Mouse (Mus musculus) forebrain, embryonic 11.5 days (tissue): ENCODE measurements at regions not wholly inside any gene's neighbourhood (a gene's known extent, or its start where the extent isn't known, plus 50 kb on each side); places are given as distances from the start of the nearest gene placed in this dataset.

Experiments used
- ATAC-seq: fragments of 200-750 bp; cut with Nextera tagmentation; replicated peaks from 2 replicates; pipeline ENCODE4 v1.8.0; 2017; ENCODE audit warnings: moderate TSS enrichment; ENCODE audit not compliant: low FRiP score
- DNase-seq: peaks from one replicate; pipeline ENCODE4 v3.0.0-alpha.2; 2017; ENCODE audit warnings: low spot score
- H3K27ac ChIP-seq: fragments of 300-500 bp; sonication (generic); 2 replicates; pipeline ENCODE4 v1.5.1; 2014; ENCODE audit warnings: low read depth, low read length
- H3K27me3 ChIP-seq: fragments of 300-500 bp; sonication (generic); 2 replicates; pipeline ENCODE4 v1.6.1; 2014; ENCODE audit warnings: mild to moderate bottlenecking, low read length, mixed read lengths; ENCODE audit not compliant: control insufficient read depth, insufficient read depth
- H3K36me3 ChIP-seq: fragments of 300-500 bp; sonication (generic); 2 replicates; pipeline ENCODE4 v1.6.1; 2014; ENCODE audit warnings: mild to moderate bottlenecking, low read length, moderate library complexity, mixed read lengths; ENCODE audit not compliant: control insufficient read depth, insufficient read depth
- H3K4me1 ChIP-seq: fragments of 300-500 bp; sonication (generic); replicated peaks from 2 replicates; pipeline ENCODE4 v1.6.1; 2014; ENCODE audit warnings: low read length, mixed read lengths; ENCODE audit not compliant: control insufficient read depth, insufficient read depth
- H3K4me2 ChIP-seq: fragments of 300-500 bp; sonication (generic); 2 replicates; pipeline ENCODE4 v1.6.1; 2014; ENCODE audit warnings: low read depth, mild to moderate bottlenecking, low read length, moderate library complexity, mixed read lengths; ENCODE audit not compliant: severe bottlenecking
- H3K4me3 ChIP-seq: fragments of 300-500 bp; sonication (generic); 2 replicates; pipeline ENCODE4 v1.5.1; 2014; ENCODE audit warnings: low read depth, low read length
- H3K9ac ChIP-seq: fragments of 300-500 bp; sonication (generic); 2 replicates; pipeline ENCODE4 v1.6.1; 2014; ENCODE audit warnings: low read length
- H3K9me3 ChIP-seq: fragments of 300-500 bp; sonication (generic); 2 replicates; pipeline ENCODE4 v1.6.1; 2016; ENCODE audit warnings: low read length, mixed read lengths; ENCODE audit not compliant: control insufficient read depth
- WGBS: fragments of 180-500 bp; shearing (Covaris S2); extraction: QIAGEN DNeasy Blood & Tissue Kit; methylation state at CpG from one replicate; pipeline ENCODE4 v1.1.7; 2014; 5-methylcytosine and 5-hydroxymethylcytosine counted together

- no peak overlapping the region for H3K4me3 ChIP-seq
- H3K27ac ChIP-seq: no peak overlapping the region
- peaks cover 6% of the 10 kb centered on the region; the same call in 1 of the 2 replicates for H3K9me3 ChIP-seq
- no peaks in the 10 kb centered on the region for H3K27me3 ChIP-seq
- H3K36me3 ChIP-seq: no peaks in the 10 kb centered on the region
- WGBS: 85% methylated on average over 3 of the region's 3 CpGs
- no peak for DNase-seq
- ATAC-seq: no peak
- no peak overlapping the region for H3K4me2 ChIP-seq
- no peaks in the 10 kb centered on the region for H3K4me1 ChIP-seq
- H3K9ac ChIP-seq: no peak overlapping the region
Observed at GRCm38 (mm10) chr13:44156546-44156945, 372.0 kb downstream of the Cd83 start.

GRCm38 (mm10) chr13:44157236-44157635 is 372.7 kb downstream of the Cd83 start:
- WGBS: 77% methylated on average over 4 of the region's 4 CpGs
- Histone ChIP-seq H3K4me1 (no peaks in the 10 kb centered on the region), H3K36me3 (no peaks in the 10 kb centered on the region), H3K4me2 (no peak overlapping the region), H3K9me3 (peaks cover 6% of the 10 kb centered on the region; the same call in 1 of the 2 replicates), H3K27ac (no peak overlapping the region), H3K9ac (no peak overlapping the region), H3K27me3 (no peaks in the 10 kb centered on the region), H3K4me3 (no peak overlapping the region)
- DNase-seq (no peak), ATAC-seq (no peak)

DNA sequence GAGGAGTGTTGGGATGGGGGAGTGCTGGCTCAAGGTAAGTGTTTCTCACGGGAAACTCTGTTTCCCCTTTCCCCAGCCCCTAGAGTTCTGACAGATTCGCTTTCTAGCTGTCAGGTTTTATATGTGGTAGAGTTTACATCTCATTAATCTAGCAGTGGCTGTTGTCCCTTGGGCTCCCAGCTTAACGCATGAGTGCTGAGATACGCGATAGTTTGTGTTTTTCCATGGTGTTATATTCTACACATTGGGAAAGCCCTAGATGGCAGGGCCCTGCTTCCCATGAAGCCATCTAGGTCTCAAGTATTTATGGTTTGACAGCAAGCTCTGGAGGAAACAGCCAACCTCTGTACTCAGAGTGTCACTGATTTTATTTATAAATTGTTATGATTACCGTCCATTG is 373.8 kb downstream of the Cd83 start:
- no peaks in the 10 kb centered on the region for H3K4me1 ChIP-seq
- no peak for ATAC-seq

GRCm38 (mm10) chr13:44159346-44159745 is 374.8 kb downstream of the Cd83 start:
- Histone ChIP-seq H3K9ac (no peak overlapping the region), H3K4me1 (no peaks in the 10 kb centered on the region), H3K4me3 (no peak overlapping the region), H3K27me3 (no peaks in the 10 kb centered on the region), H3K4me2 (no peak overlapping the region), H3K36me3 (no peaks in the 10 kb centered on the region), H3K27ac (no peak overlapping the region), H3K9me3 (no peaks in the 10 kb centered on the region)
- ATAC-seq (no peak), DNase-seq (no peak)
- 91% methylated on average over 2 of the region's 2 CpGs for WGBS

More for the DNA sequence above, 373.8 kb downstream of the Cd83 start:
- Histone ChIP-seq H3K4me3 (no peak overlapping the region), H3K27me3 (no peaks in the 10 kb centered on the region), H3K9me3 (peaks cover 6% of the 10 kb centered on the region; the same call in 1 of the 2 replicates), H3K9ac (no peak overlapping the region), H3K36me3 (no peaks in the 10 kb centered on the region), H3K27ac (no peak overlapping the region), H3K4me2 (no peak overlapping the region)
- 88% methylated on average over 6 of the region's 6 CpGs for WGBS
- no peak for DNase-seq

DNA sequence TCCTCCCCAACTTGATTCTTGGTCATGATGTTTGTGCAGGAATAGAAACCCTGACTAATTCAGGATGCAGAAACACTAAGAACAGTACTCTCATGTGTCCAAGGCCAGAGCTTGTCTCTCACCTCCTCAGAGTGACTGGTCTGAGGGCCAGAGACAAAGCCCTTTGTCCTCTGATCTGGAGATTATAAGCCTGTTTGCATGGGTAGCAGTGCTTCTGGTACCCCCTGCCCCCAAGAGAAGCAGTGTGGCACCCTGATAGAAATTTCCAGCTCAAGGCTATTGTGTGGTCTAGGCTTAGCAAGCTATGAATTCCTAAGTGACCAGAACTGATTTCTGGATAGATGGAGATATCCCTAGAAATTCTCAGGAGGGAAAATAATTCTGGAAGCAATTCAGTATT is 380.2 kb downstream of the Cd83 start:
- H3K9ac ChIP-seq: no peak overlapping the region
- H3K4me1 ChIP-seq: no peaks in the 10 kb centered on the region
- no peaks in the 10 kb centered on the region for H3K36me3 ChIP-seq
- no peaks in the 10 kb centered on the region for H3K9me3 ChIP-seq
- H3K4me3 ChIP-seq: no peak overlapping the region
- no peak for DNase-seq
- H3K4me2 ChIP-seq: no peak overlapping the region
- no peaks in the 10 kb centered on the region for H3K27me3 ChIP-seq
- H3K27ac ChIP-seq: no peak overlapping the region
- ATAC-seq: no peak

GRCm38 (mm10) chr13:44167186-44167585 is 382.6 kb downstream of the Cd83 start:
- DNase-seq: no peak
- Histone ChIP-seq H3K27ac (no peak overlapping the region), H3K4me2 (no peak overlapping the region), H3K4me3 (no peak overlapping the region), H3K9ac (no peak overlapping the region), H3K4me1 (no peaks in the 10 kb centered on the region), H3K27me3 (no peaks in the 10 kb centered on the region), H3K9me3 (no peaks in the 10 kb centered on the region), H3K36me3 (no peaks in the 10 kb centered on the region)
- no peak for ATAC-seq
- 72% methylated on average over 9 of the region's 9 CpGs for WGBS

GRCm38 (mm10) chr13:44168186-44168585 is 383.6 kb downstream of the Cd83 start:
- DNase-seq: no peak
- no peaks in the 10 kb centered on the region for H3K36me3 ChIP-seq
- no peak overlapping the region for H3K9ac ChIP-seq
- H3K4me3 ChIP-seq: no peak overlapping the region
- no peaks in the 10 kb centered on the region for H3K9me3 ChIP-seq
- no peaks in the 10 kb centered on the region for H3K27me3 ChIP-seq
- H3K4me1 ChIP-seq: no peaks in the 10 kb centered on the region
- no peak for ATAC-seq
- WGBS: 74% methylated on average over 5 of the region's 5 CpGs
- no peak overlapping the region for H3K4me2 ChIP-seq
- no peak overlapping the region for H3K27ac ChIP-seq

DNA sequence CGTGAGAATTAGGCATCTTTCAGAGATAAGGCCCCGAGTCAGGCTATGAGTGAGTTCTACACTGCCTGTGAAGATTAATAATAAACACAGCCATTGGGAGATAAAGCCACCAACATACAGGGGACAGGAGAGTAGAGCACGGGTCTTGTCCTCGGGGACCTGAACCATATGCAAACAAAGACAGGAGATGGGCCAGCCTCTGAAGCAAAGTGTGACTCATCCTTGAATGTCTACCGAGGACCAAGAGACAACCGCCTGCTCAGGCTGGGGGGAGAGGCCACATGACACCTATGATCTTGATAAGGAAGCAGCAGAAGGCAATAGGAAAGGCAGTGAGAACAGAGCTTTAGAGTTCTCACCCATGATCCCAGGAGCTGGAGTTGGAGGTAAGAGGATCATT is 387.1 kb downstream of the Cd83 start:
- no peak overlapping the region for H3K27ac ChIP-seq
- no peak overlapping the region for H3K9ac ChIP-seq
- no peaks in the 10 kb centered on the region for H3K4me1 ChIP-seq
- H3K9me3 ChIP-seq: no peaks in the 10 kb centered on the region
- H3K36me3 ChIP-seq: no peaks in the 10 kb centered on the region
- H3K4me2 ChIP-seq: no peak overlapping the region
- no peaks in the 10 kb centered on the region for H3K27me3 ChIP-seq
- DNase-seq (no peak), ATAC-seq (no peak)
- WGBS: 88% methylated on average over 6 of the region's 6 CpGs
- H3K4me3 ChIP-seq: no peak overlapping the region

GRCm38 (mm10) chr13:44172701-44173100 is 388.1 kb downstream of the Cd83 start:
- WGBS: 90% methylated on average over 5 of the region's 5 CpGs
- no peak overlapping the region for H3K4me2 ChIP-seq
- no peaks in the 10 kb centered on the region for H3K36me3 ChIP-seq
- no peak overlapping the region for H3K9ac ChIP-seq
- H3K27ac ChIP-seq: no peak overlapping the region
- no peak overlapping the region for H3K4me3 ChIP-seq
- DNase-seq: no peak
- no peaks in the 10 kb centered on the region for H3K4me1 ChIP-seq
- ATAC-seq: no peak
- H3K27me3 ChIP-seq: no peaks in the 10 kb centered on the region
- no peaks in the 10 kb centered on the region for H3K9me3 ChIP-seq
